Mouse (Mus musculus) ES-Bruce4 (cell line): Measurements from ENCODE around the gene Ankrd52.

Source experiments
- CTCF ChIP-seq: IDR thresholded peaks from one replicate; pipeline ENCODE4 v1.8.1; 2011; ENCODE audit warnings: low read depth, low read length
- POLR2A ChIP-seq: IDR thresholded peaks from one replicate; pipeline ENCODE4 v1.8.1; 2011; ENCODE audit warnings: low read length; ENCODE audit not compliant: insufficient read depth

DNA sequence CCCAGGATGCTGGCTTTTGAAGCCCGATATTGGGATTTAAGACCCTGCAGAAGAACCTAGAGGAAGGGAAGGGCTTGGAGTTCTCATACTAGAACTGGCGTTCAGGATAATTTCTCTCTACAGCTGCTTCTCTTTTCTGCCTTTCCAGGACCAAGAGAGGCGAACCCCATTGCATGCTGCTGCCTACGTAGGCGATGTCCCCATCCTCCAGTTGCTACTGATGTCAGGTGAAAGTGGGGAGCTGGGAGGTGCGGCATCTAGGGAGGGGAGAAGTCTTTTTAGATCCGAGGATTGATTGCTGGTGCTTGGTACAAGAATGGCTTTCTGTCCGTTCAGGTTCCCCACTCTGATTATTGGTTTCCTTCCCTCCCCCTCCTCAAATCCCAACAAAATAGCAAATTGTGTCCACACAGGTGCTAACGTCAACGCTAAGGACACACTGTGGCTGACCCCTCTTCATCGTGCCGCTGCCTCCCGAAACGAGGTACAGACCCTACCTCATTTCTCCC lies 1.1 kb downstream of the Ankrd52 start:
- TF ChIP-seq CTCF, result no peak
- TF ChIP-seq POLR2A, result no peak
